Mouse (Mus musculus): ENCODE measurements around the gene Crtam. TPM values are rescaled to one million over a fixed set of nuclear protein-coding genes. Genes with fewer than 3 reads are reported as not detected.

Gene Crtam
- total RNA-seq (2014; rRNA removed), result 0.10 and 0.54 TPM in 2 replicates
- 0.11 and 0.14 TPM in 2 replicates for polyA plus RNA-seq (2015; fragmentation: Nextera tagmentation; extraction: Ambion mirVana)

- ATAC-seq (no peak), DNase-seq (no peak)
- WGBS, result 81% methylated on average over 4 of the region's 4 CpGs
- H3K36me3 ChIP-seq (ENCODE audit: insufficient read depth), result no peaks in the 10 kb centered on the region
- H3K9ac ChIP-seq, result no peak within 1 kb of the TSS
- no peaks in the 10 kb centered on the region for H3K9me3 ChIP-seq (ENCODE audit: low read length)
- TF ChIP-seq CTCF (IDR thresholded peaks at IDR 0.05; ENCODE audit: low read depth), result no peak
- H3K27me3 ChIP-seq (ENCODE audit: insufficient read depth, low read length), result no peaks in the 10 kb centered on the region
- no peaks in the 10 kb centered on the region for H3K4me1 ChIP-seq (ENCODE audit: insufficient read depth)
- H3K4me3 ChIP-seq (ENCODE audit: low read depth, low read length), result no peak within 1 kb of the TSS
- H3K4me2 ChIP-seq (ENCODE audit: low read depth), result no peak within 1 kb of the TSS
- H3K27ac ChIP-seq (ENCODE audit: low read depth, low read length), result no peak within 1 kb of the TSS
Observed at GRCm38 (mm10) chr9:41004415-41004814, at the start of gene Crtam. Gene Crtam, minus strand, starts transcription at chr9:41004628.

DNA sequence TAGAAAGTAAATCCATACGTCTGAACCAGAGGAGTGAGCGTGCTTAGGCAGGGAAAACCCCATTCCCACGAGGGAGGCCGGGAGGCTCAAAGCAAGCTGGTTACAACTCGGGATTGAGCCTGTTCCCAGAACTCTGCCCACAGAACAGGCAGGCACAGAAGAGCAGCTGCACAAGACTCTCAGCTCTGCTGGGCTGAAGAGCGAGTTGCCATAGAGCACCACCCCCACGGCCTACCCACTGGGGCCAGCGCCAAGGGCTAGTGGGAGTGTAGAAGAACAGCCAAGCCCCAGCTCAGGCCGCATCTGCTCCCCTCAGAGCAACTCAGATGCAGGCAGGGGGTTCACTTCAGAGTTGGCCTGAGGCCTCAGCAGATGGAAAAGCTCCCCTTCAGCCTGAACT lies 49.7 kb upstream of the Crtam start:
- Histone ChIP-seq H3K9me3 (ENCODE audit: low read length) (no peaks in the 10 kb centered on the region), H3K4me1 (ENCODE audit: insufficient read depth) (peaks cover 13% of the 10 kb centered on the region; the same call in 1 of the 2 replicates), H3K4me2 (ENCODE audit: low read depth) (no peak overlapping the region), H3K27me3 (ENCODE audit: insufficient read depth, low read length) (no peaks in the 10 kb centered on the region), H3K27ac (ENCODE audit: low read depth, low read length) (peak overlapping the region; percentile 50), H3K9ac (no peak overlapping the region), H3K4me3 (ENCODE audit: low read depth, low read length) (no peak overlapping the region), H3K36me3 (ENCODE audit: insufficient read depth) (no peaks in the 10 kb centered on the region; the same call in 1 of the 2 replicates)
- ATAC-seq (peak; percentile 79), DNase-seq (no peak)
- WGBS, result 68% methylated on average over 9 of the region's 9 CpGs
- TF ChIP-seq CTCF (IDR thresholded peaks at IDR 0.05; ENCODE audit: low read depth), result no peak

GRCm38 (mm10) chr9:41053478-41053877 lies 49.0 kb upstream of the Crtam start:
- ATAC-seq (no peak), DNase-seq (no peak)
- no peaks in the 10 kb centered on the region for H3K9me3 ChIP-seq (ENCODE audit: low read length)
- no peak overlapping the region for H3K9ac ChIP-seq
- peaks cover 13% of the 10 kb centered on the region; the same call in 1 of the 2 replicates for H3K4me1 ChIP-seq (ENCODE audit: insufficient read depth)
- H3K36me3 ChIP-seq (ENCODE audit: insufficient read depth), result peaks cover 4% of the 10 kb centered on the region; the same call in 1 of the 2 replicates
- no peak overlapping the region for H3K4me3 ChIP-seq (ENCODE audit: low read depth, low read length)
- peak overlapping the region; percentile 24 for H3K27ac ChIP-seq (ENCODE audit: low read depth, low read length)
- H3K27me3 ChIP-seq (ENCODE audit: insufficient read depth, low read length), result no peaks in the 10 kb centered on the region
- no peak for TF ChIP-seq CTCF (IDR thresholded peaks at IDR 0.05; ENCODE audit: low read depth)
- WGBS, result 41% methylated on average over 4 of the region's 4 CpGs
- no peak overlapping the region for H3K4me2 ChIP-seq (ENCODE audit: low read depth)

DNA sequence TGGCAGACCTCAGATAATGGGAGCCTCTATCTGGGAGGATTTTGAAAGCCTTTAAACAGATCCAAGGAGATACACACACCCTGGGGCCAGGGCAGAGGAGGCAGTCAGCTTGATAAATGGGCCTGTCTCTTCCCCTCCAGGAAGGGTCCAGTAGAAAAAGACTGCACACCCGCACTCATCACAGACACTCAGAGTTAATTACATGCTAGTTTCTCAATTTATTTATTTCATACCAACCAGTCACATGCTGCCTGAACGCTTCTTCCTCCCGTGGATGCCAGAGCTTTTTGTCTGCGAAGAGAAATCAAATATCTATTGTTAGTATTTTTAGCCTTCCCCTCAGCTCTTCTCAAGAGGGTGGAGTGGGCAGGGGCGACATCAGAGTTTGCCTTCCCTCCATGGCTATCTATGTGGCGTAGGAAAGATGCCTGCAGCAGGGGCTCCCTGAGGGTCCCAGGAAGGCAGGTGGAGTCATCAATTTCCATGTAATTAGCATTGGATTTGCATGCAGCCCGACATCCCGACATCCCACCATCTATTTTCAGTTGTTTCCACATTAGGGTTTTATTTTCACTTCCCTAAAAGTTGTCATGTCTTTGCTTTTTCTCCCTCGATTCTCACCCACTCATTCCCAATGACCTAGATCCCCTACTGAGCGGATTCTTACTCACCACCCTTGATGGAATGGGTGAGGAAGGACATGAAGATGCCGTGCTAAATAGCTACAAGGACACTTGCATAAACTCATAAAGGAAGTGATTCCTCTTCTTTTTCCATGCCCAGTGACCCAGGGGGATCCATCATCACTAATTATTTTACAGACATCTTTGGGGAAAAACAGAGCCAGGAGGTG lies 46.9 kb upstream of the Crtam start:
- no peak for DNase-seq
- 44% methylated on average over 11 of the region's 11 CpGs for WGBS
- H3K4me1 ChIP-seq (ENCODE audit: insufficient read depth), result peaks cover 13% of the 10 kb centered on the region; the same call in 1 of the 2 replicates
- no peak for TF ChIP-seq CTCF (IDR thresholded peaks at IDR 0.05; ENCODE audit: low read depth)
- H3K4me3 ChIP-seq (ENCODE audit: low read depth, low read length), result no peak overlapping the region
- H3K36me3 ChIP-seq (ENCODE audit: insufficient read depth), result peaks cover 6% of the 10 kb centered on the region; the same call in 1 of the 2 replicates
- no peak overlapping the region for H3K9ac ChIP-seq
- no peak overlapping the region for H3K4me2 ChIP-seq (ENCODE audit: low read depth)
- no peaks in the 10 kb centered on the region for H3K27me3 ChIP-seq (ENCODE audit: insufficient read depth, low read length)
- H3K9me3 ChIP-seq (ENCODE audit: low read length), result no peaks in the 10 kb centered on the region
- ATAC-seq, result peak; percentile 53
- peak overlapping the region; percentile 63 for H3K27ac ChIP-seq (ENCODE audit: low read depth, low read length)

DNA sequence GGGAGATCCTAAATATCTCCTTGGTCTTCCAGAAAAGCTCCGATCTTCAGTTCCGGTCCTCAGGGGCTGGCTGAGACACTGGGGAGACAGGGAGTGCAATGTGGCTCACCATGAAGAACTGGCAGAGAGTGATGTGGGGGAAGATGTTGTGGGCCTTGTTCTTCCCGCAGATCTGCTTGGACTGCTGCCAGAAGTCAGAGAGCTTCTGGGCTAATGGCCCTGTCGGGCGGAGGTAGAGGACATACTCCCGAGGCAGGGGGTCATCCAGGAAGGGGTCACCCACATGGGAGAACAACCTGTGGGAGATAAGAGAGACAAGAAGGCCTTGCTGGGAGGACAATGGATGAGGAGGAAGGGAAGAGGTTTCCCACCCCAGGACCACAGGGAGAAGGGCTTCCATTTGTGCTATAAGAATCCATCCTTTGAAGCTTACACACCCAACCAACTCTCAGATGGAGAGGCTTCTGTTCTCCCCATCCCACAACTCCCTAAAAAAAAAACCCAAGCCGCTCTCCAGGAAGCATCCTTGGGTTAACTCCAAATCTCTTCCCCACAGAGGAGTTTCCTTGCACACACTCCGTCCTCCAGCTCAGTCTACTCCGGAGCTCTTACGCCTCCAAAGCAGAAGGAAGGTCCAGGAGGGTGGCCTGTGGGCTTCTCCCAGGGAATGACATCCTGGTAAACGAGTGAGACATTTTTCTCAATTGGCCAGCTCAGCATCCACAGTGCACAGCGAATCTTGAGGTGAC lies 46.1 kb upstream of the Crtam start:
- Histone ChIP-seq H3K36me3 (ENCODE audit: insufficient read depth) (peaks cover 6% of the 10 kb centered on the region; the same call in 1 of the 2 replicates), H3K4me1 (ENCODE audit: insufficient read depth) (peaks cover 13% of the 10 kb centered on the region; the same call in 1 of the 2 replicates), H3K27me3 (ENCODE audit: insufficient read depth, low read length) (no peaks in the 10 kb centered on the region), H3K9me3 (ENCODE audit: low read length) (no peaks in the 10 kb centered on the region), H3K27ac (ENCODE audit: low read depth, low read length) (peak overlapping the region; percentile 63), H3K4me3 (ENCODE audit: low read depth, low read length) (no peak overlapping the region), H3K9ac (no peak overlapping the region), H3K4me2 (ENCODE audit: low read depth) (no peak overlapping the region)
- DNase-seq (no peak), ATAC-seq (no peak)
- TF ChIP-seq CTCF (IDR thresholded peaks at IDR 0.05; ENCODE audit: low read depth), result no peak
- WGBS, result 68% methylated on average over 12 of the region's 12 CpGs

GRCm38 (mm10) chr9:41049282-41049681 lies 44.9 kb upstream of the Crtam start:
- WGBS, result 81% methylated on average over 7 of the region's 7 CpGs
- TF ChIP-seq CTCF (IDR thresholded peaks at IDR 0.05; ENCODE audit: low read depth), result no peak
- Histone ChIP-seq H3K4me2 (ENCODE audit: low read depth) (no peak overlapping the region), H3K9me3 (ENCODE audit: low read length) (no peaks in the 10 kb centered on the region), H3K9ac (no peak overlapping the region), H3K27ac (ENCODE audit: low read depth, low read length) (no peak overlapping the region), H3K36me3 (ENCODE audit: insufficient read depth) (peaks cover 6% of the 10 kb centered on the region; the same call in 1 of the 2 replicates), H3K4me3 (ENCODE audit: low read depth, low read length) (no peak overlapping the region), H3K27me3 (ENCODE audit: insufficient read depth, low read length) (no peaks in the 10 kb centered on the region), H3K4me1 (ENCODE audit: insufficient read depth) (peaks cover 13% of the 10 kb centered on the region; the same call in 1 of the 2 replicates)
- DNase-seq (no peak), ATAC-seq (no peak)
